Mouse (Mus musculus) urinary bladder, postnatal 4 days (tissue): ENCODE data around the gene Crtc2.

Source experiments
- DNase-seq, 2 experiments: peaks; one replicate each; pipeline ENCODE4 v3.0.0; 2021 to 2022; ENCODE audit warnings: low spot score in 2 of 2

Gene Crtc2

GRCm38 (mm10) chr3:90309589-90309988 is 55.6 kb downstream of the Crtc2 start:
- no peak for DNase-seq

- DNase-seq: no peak
These were observed 59.4 kb downstream of the Crtc2 start for GRCm38 (mm10) chr3:90313367-90313766.
